Mouse (Mus musculus) stomach, postnatal 0 days (tissue): ENCODE measurements around the gene Fer.

ENCODE experiments used
- CTCF ChIP-seq: IDR thresholded peaks from 2 replicates; pipeline ENCODE4 v1.5.1; 2016; ENCODE audit warnings: antibody characterized with exemption, low read depth, mild to moderate bottlenecking, moderate library complexity
- EP300 ChIP-seq: optimal IDR thresholded peaks from 2 replicates; pipeline ENCODE3; 2016; ENCODE audit warnings: antibody characterized with exemption

DNA sequence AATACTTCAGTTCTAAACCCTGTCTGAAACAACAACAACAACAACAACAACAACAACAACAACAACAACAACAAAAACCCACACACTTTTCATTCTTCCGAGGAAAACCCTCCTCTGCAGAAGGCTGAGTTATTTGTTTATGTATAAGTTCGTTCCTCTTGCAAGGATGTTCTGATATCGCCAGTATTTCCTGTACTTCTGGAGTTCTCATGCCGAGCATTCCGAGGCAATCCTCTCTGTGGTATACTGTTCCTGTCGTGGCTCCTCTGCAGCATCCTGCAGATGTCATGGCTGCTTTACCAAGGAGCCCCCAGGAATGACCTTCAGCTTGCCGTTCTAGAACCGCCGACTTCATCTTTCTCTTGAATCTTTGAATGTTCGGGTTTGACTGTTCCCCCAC lies 106.6 kb downstream of the Fer start:
- no peak for TF ChIP-seq CTCF
- TF ChIP-seq EP300 = no peak
